Mouse (Mus musculus): ENCODE measurements around the gene Naga.
A peak's percentile ranks its signal among the peaks of the same experiment; 100 is the strongest.
"Not testable (repeated sequence)": the region's sequence is repeated elsewhere in the genome, so short reads cannot be mapped to it uniquely, and the experiment has no call there.

The Naga gene

DNA sequence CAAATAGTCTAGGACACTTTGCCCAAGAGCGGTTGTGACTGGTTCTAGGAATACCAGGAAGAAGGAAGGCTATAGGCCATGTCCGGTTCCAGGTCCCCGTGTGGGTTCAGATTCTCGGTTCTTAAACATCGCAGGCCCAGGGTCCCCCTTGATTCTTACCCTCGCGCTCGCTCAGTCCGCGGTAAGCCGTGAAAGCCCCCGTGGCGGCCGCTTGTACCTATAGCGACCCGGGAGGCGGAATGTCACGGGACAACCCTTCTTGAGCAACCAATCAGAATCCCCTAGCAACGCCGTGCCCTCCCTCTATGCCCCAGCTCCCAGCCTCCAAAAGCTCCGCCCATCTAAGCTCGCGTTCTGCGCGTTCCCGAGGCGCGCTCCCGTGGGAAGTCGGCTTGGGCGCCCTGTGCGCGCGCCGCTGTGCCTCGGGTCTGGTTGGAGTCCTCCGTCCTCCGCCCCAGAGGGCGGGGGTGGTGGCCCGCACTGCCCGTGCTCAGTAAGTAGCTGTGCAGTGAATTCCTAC is at the start of gene Naga, which contains the start of the genes Pheta2 and Smdt1:
Naga (minus strand) TSS at position 333 of the 520 bp plus-strand sequence.
Pheta2 (plus strand) TSS at position 350 of the 520 bp plus-strand sequence.
Smdt1 (plus strand) TSS at position 367 of the 520 bp plus-strand sequence.
- DNase-seq (ENCODE audit: low read depth, low spot score) = peak; percentile 96

DNA sequence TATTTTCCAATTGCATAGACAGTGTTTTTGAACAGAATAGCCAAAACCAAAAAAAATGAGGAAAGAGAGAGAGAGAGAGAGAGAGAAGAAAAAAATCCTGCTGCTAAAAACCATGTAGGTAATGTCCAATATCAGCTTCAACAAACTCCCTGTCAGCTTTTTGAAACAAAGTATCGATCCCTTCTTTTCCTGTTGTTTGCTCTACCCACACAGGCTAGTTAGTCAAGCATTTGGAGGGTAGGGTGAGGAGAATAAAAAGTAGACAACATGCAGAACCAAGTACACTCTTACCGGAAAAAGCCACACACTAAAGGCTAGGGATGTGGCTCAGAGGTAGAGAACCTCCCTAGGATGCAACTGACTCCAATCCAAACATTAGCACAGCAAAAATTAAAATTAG is 47.0 kb upstream of the Naga start:
- DNase-seq (ENCODE audit: low read depth, low spot score) = no peak

DNA sequence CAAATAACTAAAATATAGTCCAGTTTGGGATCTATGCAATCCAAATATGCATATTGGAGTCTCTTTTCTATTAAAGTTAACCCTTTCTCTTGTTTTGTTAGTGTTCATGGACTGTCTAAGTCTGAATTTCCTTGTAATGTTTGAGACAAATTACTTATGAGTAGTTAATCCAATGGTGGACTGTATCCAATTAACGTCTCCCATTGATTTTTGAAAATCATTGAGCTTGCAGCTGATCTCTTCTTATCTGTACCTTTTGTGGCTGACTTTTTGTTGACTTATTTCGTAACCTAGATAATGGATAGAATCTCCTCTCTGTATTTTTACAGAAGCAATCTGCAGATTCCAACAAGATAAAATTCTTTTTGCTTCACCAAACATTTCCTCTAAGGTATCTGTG is 43.7 kb upstream of the Naga start:
- no peak for DNase-seq (ENCODE audit: low read depth, low spot score)

DNA sequence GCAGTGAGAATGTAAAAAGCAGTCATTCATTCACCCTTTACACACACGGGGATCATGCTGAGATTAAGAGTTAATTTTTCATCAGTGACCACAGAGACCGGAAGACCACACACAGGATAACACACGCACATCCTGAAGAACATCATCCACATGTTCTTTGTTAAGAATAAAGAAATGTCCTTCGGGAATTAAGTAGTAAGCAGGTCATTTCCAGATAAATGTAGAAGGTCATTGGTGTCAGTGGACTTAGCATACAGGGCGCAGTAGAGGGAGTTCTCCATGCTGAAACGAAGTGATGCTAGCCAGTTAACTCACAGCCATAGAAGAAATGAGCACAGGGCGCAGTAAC is 42.0 kb upstream of the Naga start:
- DNase-seq (ENCODE audit: low read depth, low spot score) = no peak

DNA sequence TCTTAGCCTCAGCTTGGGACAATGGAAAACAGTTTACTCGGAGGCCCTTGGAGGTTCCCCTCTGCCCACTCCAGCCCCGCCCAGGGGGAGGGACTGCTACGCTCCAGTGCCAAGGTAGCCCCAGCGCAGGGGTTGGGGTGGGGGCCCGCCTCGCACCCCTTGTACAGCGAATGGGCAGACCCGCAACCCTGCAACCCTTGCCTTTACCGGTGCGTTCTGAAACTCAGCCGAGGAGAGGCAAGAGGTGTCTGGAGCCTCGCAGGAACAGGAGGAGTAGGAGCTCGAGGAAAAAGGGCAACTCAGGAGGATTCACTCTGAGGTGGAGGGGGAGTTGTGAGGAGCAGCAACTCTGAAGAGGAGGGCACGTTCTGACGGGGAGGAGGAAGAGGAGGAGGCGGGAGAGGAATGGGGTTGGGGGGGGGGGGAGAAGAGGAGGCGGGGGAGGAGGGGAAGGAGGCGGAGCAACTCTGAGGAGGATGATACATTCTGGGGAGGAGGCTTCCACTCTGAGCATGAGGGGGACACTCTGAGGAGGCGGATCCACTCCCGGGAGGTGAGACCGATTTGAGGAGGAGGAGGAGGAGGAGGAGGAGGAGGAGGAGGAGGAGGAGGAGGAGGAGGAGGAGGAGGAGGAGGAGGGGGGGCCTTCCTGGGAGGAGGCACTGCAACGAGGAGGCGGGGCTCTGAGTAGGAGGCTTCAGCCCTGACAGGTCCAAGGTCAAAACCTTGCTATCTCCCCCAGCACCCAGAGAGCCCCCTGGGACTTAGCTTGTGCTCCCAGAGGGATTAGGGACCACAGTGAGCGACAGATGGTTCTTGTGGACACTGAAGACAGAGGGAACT is 41.4 kb upstream of the Naga start, which contains the start of gene Cyp2d22:
Cyp2d22 (minus strand) TSS at position 390 of the 843 bp plus-strand sequence.
- DNase-seq (ENCODE audit: low read depth, low spot score) = no peak

DNA sequence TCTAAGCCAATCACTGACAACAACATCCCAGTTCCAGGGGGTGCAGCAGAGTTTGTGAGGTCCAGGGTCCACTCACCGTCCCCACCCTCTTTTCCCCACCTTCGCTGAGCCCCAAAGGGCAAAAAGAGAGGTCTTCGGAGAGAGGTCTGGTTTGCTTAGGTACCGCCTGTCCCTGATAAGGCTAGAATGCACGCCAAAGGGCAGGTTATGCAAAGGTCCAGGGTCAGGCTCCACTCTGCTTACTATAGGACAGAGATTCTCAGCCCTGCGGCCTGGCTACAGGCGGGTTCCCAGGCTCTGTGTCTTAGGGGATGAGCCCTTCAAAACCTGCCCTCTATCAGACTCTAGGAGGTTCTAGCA is 40.8 kb upstream of the Naga start:
- DNase-seq (ENCODE audit: low read depth, low spot score) = no peak

DNA sequence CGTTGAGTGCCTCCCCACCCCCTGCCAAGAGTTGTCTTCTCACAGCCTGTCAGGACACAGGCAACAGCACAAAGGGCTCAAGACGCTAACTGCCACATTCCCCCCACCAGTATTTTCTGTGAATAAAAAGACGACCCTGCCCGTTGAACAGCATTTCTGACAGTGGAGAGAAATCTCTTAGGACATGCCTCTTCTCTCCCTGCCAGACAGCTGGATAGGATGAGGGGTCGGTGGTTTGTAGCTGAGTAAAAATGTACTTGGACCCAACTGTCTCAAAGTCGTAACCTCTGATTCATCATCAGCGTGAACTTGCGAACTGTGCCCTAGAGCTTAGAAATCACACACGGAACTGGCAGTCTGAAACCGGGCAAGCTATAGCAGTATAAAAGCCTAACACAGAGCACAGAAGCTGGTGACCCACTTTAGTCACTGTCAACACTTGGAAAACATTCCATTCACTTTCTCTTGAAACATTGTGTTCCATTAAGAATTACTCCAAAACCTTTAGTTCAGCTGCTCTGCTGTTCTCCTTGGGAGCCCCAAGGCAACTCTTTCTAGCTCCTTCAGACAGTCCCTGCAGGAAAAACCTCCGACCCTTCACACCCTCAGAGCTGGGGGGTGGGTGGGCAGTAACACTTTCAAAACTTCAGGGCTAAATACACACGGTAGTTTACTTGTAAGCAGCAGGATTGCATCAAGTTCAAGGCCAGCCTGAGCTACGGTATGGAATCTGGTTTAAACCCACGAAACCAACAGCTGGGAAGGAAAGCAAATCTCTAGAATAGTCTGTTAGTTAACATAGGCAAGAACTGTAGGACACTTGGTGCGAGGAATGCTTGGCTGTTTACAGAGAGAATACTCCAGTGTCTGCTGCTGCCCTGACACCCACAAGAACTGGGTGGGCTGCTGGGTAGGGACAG is 39.8 kb upstream of the Naga start:
- DNase-seq (ENCODE audit: low read depth, low spot score) = no peak

DNA sequence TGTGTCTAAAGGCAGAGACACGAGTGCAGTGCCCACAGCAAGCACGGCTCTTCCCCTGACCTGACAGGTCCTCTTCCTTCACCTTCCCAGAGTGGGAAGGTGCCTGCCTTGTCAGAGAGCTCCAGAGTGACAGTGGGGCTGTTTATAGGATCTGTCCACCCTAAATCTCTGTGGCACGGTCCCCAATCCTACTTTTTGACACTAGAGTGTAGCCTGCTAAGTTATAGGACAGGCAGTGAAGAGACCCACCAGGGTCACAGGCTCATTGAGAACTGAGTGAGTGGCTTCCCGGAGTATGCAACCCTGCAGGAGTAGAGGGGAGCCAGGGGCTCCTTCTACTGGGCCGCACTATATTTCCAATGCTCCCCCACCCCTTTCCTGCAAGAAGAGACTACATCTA is 39.0 kb upstream of the Naga start:
- no peak for DNase-seq (ENCODE audit: low read depth, low spot score)

DNA sequence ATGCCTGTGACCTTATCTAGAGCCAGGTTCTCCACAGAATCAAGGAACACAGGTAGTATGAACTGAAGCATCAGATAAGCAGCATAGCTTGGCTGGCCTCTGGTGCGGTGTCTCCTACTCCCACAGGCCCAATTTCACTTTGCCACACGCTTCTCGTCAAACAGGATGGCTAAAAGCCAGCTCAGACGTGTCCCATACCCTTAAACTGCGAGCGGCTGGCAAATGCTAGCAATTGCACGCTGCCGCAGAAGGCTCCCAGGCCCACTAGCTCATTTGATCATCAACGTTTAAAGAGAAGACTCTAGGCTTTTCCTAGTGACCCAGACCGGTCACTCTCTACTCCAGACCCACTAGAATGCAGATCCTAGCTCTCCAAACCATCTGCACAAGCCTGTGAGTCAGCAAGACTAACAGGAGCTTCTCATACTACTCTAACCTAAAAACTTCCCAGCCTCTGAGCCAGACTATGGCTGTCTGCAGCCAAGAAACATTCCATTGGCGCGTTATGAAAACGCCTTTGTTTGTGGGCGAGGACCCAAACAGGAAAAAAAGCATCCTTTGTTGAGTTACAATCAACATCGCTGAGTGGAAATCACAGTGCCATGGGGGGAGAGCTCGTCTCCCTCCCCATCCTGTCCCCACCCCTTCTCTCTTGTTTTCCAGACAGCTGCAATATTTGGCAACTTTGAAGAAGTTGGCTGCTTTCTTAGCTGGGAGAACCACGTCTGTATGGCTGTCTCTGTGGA is 37.8 kb upstream of the Naga start:
- DNase-seq (ENCODE audit: low read depth, low spot score) = no peak

DNA sequence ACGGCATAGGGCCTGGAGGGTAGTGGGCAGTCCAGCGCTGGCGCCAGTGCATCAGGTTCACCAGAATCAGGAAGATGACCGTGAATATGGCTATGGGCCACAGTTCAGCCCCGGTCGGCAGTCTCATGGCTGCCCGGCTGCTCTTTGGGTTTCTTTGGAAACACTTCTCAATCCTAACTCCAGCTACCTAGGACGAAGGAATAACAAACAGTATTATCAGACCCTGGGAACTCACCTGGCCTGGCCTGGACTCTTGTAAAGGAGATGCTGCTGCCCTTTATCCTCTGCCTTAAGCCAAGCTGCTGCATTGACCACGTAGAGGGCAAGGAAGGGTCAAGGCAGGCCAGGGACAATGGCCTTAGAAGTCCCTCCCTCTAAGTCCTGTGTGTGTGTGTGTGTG is 37.1 kb upstream of the Naga start:
- no peak for DNase-seq (ENCODE audit: low read depth, low spot score)

DNA sequence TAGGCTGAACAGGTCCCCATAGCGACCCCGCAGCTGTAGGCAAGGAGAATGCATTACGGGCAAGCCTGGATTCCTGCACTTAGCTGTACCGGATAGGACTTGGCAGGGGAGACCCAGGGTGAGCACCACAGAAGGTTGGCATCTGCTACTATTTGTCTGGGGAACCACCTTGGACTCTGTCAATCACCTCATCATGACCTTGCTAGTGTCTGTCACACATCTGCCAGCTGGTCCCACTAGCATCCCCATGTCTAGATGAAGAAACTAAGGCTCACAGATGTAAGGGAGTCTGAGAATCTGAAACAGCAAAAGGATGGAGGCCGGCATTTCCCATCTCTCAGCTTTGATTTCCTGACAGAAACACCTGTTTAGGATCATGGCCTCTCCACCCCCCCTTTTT is 35.7 kb upstream of the Naga start:
- no peak for DNase-seq (ENCODE audit: low read depth, low spot score)

DNA sequence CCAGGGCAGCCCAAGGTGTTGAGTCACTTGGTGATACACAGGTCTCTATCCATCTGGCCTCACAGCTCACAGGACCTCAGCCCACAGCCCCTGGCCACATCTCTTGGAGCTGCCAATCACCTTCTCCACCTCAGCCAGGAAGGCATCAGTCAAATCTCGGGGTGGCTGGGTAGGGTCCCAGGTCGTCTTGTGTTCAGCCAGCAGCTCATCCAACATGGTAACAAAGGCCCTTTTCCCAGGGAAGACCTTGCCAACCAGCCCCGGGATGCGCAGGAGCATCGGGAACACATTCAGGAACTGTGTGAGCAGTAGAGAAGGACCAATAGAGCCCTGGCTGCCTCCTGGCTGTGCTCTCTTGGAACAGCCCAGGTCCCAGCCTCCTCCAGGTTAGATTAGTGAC is 34.3 kb upstream of the Naga start:
- DNase-seq (ENCODE audit: low read depth, low spot score) = no peak

DNA sequence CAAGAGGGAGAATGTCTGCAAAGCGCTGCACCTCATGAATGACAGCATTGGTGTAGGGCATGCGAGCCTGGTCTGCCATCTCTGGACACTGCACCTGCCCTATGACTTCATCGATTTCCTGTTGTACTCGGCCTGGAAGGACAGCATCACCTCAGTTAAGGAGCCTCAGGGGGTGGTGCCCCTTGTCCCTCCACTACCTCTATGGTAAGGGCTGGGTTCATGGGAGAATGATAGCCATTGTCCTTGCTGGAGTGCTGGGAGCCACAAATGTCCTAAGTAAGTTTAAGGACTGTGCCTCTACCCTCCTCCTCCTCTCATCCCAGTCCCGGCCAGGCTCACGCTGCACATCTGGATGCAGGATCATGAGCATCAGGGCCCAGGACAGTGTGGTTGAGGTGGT is 33.7 kb upstream of the Naga start:
- DNase-seq (ENCODE audit: low read depth, low spot score) = no peak

DNA sequence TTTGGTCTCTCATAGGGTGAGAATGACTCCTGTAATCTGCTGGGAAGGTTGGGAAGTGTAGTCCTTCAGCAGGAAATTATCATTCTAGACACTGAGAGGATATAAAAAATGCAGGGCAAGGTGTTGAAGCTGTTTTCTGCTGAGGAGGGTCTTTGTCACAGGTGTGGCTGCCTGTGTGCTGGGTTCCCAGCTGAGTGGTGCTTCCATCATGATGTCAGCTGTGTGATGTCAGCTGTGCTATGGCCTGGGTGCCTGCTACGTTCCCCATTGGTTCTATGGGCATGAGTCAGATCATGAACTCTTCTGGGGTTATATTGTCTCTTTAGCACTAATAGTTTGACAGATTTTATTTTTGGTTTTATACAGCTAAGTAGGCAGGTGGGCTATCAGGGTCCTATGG is 30.1 kb upstream of the Naga start:
- DNase-seq (ENCODE audit: low read depth, low spot score) = no peak

DNA sequence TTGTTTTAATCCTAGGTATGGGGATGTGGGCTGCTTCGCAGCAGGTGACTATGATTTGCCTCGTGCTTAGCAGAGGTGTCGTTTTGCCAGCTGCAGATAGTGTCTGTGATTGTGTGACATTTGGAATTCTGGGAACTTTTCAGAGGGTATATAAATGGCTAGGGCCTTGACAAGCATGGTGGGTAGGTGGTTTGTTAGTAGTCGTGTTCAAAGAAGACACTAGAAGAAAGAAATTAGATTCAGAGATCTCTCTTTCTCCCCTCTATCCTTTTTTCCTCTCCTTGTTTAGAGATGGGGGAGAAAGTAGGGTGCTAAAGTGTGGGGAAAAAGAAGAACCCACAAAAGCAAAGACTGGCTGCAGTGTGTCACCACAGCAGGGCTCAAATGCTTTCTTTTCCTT is 29.4 kb upstream of the Naga start:
- no peak for DNase-seq (ENCODE audit: low read depth, low spot score)

DNA sequence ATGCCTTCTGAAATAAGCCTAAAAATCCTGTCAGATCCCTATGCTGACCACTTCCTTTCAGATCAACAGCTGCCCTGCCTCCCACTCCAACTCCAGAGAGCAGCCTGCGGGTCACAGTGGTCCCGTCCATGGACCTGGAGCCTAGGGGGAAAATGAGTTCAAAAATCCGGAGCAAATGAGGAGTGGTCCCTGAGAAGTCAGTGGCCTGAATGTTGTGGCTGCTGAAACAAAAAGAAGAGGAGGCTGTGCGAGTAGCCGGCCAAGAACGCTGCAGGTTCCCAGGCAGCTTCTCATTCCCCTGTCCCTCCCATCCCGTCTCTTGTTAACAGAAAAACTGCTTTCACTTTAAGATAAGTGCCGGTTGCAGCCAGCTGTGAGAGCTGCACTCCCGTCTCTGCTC is 25.8 kb upstream of the Naga start:
- DNase-seq (ENCODE audit: low read depth, low spot score) = not testable (repeated sequence)

DNA sequence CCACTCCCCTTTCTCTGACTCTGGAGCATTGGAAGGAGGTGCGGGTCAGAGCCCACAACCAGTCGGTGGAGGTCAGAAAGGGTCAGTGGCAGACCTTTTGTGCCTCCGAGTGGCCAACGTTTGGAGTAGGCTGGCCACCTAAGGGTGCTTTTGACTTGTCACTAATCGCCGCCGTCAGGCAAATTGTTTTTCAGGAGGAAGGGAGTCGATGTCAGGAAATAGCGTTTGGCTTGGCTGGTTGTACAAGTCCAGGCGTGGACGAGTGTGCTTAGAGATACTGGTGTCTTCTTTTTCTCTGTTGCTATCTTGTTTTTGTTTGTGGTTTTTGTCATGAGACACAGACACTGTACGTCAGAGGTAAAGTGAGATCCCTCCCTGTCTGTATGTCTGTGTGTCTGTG is 25.1 kb upstream of the Naga start:
- not testable (repeated sequence) for DNase-seq (ENCODE audit: low read depth, low spot score)

DNA sequence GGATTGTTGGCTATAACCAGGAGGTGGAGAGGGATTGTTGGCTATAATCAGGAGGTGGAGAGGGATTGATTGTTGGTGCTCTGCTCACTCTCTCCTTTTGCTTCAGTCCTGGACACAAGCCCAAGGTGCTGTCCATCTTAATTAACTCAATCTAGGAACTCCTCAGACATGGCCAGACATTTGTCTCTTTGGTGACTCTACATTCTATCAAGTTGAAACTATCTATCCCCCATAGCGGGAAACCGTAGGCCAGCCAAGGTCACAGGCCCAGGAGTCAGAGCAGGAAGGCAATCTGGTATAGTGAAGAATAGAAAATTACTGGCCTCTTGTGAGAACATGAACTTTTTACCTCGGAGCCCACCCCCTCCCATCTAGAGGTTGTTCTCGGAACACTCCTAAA is 23.5 kb upstream of the Naga start:
- no peak for DNase-seq (ENCODE audit: low read depth, low spot score)

DNA sequence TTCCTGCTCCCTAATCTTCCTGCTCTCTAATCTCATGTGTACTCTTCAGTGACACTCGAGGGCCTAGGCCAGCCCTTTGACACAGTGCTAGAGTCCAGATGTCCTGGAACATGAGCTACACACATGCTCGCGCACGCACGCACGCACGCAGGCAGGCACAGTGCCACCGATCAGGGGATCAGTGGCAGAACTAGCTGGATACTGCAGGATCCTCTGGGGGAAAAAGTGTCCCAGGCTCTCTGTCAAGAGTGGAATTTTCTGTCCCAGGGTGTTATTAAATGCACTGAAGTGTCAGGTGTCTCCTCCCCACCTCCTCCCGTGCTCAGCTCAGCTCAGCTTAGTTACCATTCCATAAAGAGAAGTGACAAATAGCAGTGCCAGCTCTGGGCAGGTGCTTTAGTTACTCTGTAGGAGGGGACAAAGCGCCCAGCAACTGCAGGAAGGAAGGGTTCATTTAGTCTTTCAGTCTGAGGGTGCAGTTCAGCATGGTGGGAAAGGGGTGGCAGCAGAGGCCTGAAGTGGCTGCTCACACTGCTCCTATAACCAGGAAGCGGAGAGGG is 22.8 kb upstream of the Naga start:
- no peak for DNase-seq (ENCODE audit: low read depth, low spot score)

DNA sequence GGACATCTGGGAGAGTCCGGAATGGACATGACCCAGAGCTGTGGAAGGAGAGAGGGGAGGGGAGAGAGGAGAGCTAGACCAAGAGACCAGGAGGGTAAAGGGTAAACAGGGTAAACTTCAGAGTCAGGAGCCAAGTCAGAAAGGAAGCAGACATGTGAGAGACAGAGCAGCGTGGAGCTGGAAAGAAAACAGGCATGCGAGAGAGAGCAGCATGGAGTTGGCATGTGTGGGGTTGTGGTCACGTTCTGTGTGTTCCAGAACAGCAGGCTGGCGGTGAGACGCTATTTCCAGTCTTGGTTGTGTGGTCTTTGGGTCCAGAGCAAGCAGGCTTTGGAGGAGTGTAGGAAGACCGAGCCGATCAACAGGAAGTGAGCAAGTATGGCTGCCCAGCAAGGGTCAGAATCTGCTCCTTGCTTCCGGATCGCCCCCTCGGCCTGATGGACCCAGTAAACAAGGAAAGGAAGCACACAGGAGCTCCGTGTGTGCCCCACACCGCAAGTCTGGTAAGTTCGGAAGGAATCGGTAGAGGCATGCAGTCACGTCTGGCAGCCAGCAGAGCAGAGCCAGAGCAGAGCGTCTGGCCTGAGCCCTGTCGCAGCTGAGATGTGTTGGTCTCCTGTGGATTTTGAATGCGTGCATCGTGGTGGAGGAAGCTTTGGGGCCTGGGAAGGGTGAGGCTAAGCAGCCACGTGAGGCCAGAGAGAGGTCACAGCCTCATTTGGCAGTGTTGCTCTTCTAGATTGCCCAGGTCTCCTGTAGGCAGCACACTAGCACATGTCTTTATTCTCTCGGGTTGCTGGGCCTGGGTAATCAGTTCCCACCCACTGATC is 19.9 kb upstream of the Naga start:
- no peak for DNase-seq (ENCODE audit: low read depth, low spot score)
